Mouse (Mus musculus): ENCODE data around the gene Rslcan18. TPM values are rescaled to one million over a fixed set of nuclear protein-coding genes. Genes with fewer than 3 reads are reported as not detected.
A peak's percentile ranks its signal among the peaks of the same experiment; 100 is the strongest.

Rslcan18 gene
- polyA plus RNA-seq, 1 experiment, result 0.19 TPM

- H3K27ac ChIP-seq (ENCODE audit: insufficient read depth, low read length), result no peak overlapping the region
- H3K4me3 ChIP-seq (ENCODE audit: insufficient read depth, low read length), result peak overlapping the region; percentile 61
- TF ChIP-seq CTCF (IDR thresholded peaks at IDR 0.05; ENCODE audit: extremely low read depth, insufficient read depth, low read length) (no peak), POLR2A (IDR thresholded peaks at IDR 0.05; ENCODE audit: extremely low read depth, insufficient read depth, low read length) (no peak)
- peaks cover 2% of the 10 kb centered on the region; the same call in 1 of the 2 replicates for H3K4me1 ChIP-seq (ENCODE audit: control insufficient read depth, insufficient read depth, low read length)
Measured at GRCm38 (mm10) chr13:67060161-67060785, 55.8 kb downstream of the Rslcan18 start.

Other genes starting within 250 kb of the Rslcan18 start
- 2.4 and 2.7 TPM in 2 replicates for gene Gm10767, start 211.3 kb downstream of the Rslcan18 start, polyA plus RNA-seq (2012; rRNA removed)
- gene Zfp712, start 55.1 kb downstream of the Rslcan18 start, polyA plus RNA-seq (2012; rRNA removed), result 2.2 and 2.4 TPM in 2 replicates
- gene Zfp708, start 18.3 kb downstream of the Rslcan18 start, polyA plus RNA-seq (2012; rRNA removed), result 2.9 and 3.0 TPM in 2 replicates
- 1.9 and 2.1 TPM in 2 replicates for gene Gm28557, start 7.7 kb downstream of the Rslcan18 start, polyA plus RNA-seq (2012; rRNA removed)
- gene Zfp759, start 5.4 kb upstream of the Rslcan18 start, polyA plus RNA-seq (2012; rRNA removed), result 3.2 and 3.6 TPM in 2 replicates
- 3.8 and 4.1 TPM in 2 replicates for gene Rsl1, start 56.9 kb upstream of the Rslcan18 start, polyA plus RNA-seq (2012; rRNA removed)
- 1.4 and 1.5 TPM in 2 replicates for gene Zfp455, start 78.2 kb upstream of the Rslcan18 start, polyA plus RNA-seq (2012; rRNA removed)
- 3.8 and 4.2 TPM in 2 replicates for gene Zfp458, start 162.2 kb upstream of the Rslcan18 start, polyA plus RNA-seq (2012; rRNA removed)
- 2.7 and 3.4 TPM in 2 replicates for gene Zfp457, start 190.2 kb upstream of the Rslcan18 start, polyA plus RNA-seq (2012; rRNA removed)
- gene Zfp595, start 216.3 kb upstream of the Rslcan18 start, polyA plus RNA-seq (2012; rRNA removed), result 2.3 and 2.6 TPM in 2 replicates
- gene Gm28044, start 244.3 kb upstream of the Rslcan18 start, polyA plus RNA-seq (2012; rRNA removed), result not detected in 2 replicates
- gene Zfp953, start 244.3 kb upstream of the Rslcan18 start, polyA plus RNA-seq (2012; rRNA removed), result 0.48 and 0.57 TPM in 2 replicates